Mouse (Mus musculus): ENCODE results near the gene Atg7. TPM values are rescaled to one million over a fixed set of nuclear protein-coding genes. Genes with fewer than 3 reads are reported as not detected.

Gene Atg7
- total and polyA plus RNA-seq, 2 experiments: 18.8 to 31.7 TPM

GRCm38 (mm10) chr6:114770337-114770736 is 127.4 kb downstream of the Atg7 start:
- Histone ChIP-seq H3K4me3 (ENCODE audit: insufficient read depth, low read depth, low read length) (no peak overlapping the region), H3K27me3 (ENCODE audit: control insufficient read depth, insufficient read depth, low read length) (no peaks in the 10 kb centered on the region), H3K9ac (ENCODE audit: low read depth, low read length) (no peak overlapping the region), H3K4me1 (ENCODE audit: control insufficient read depth, insufficient read depth, low read length) (no peaks in the 10 kb centered on the region), H3K27ac (replicated peaks; ENCODE audit: insufficient read depth, low read depth, low read length) (no peak overlapping the region), H3K36me3 (ENCODE audit: control insufficient read depth, insufficient read depth, low read length) (no peaks in the 10 kb centered on the region), H3K79me2 (ENCODE audit: control insufficient read depth, insufficient read depth, low read length) (no peaks in the 10 kb centered on the region)
- no peak for DNase-seq (ENCODE audit: extremely low read depth, low read depth, low spot score)
- WGBS: 95% methylated on average over 2 of the region's 2 CpGs
- TF ChIP-seq CTCF (IDR thresholded peaks at IDR 0.05; ENCODE audit: low read depth, low read length) (no peak), POLR2A (IDR thresholded peaks at IDR 0.05; ENCODE audit: extremely low read depth, insufficient read depth, low read length) (no peak)

- H3K79me2 ChIP-seq (ENCODE audit: control insufficient read depth, insufficient read depth, low read length): no peaks in the 10 kb centered on the region
- no peak overlapping the region for H3K4me3 ChIP-seq (ENCODE audit: insufficient read depth, low read depth, low read length)
- WGBS: 94% methylated on average over 4 of the region's 4 CpGs
- no peaks in the 10 kb centered on the region for H3K4me1 ChIP-seq (ENCODE audit: control insufficient read depth, insufficient read depth, low read length)
- no peaks in the 10 kb centered on the region for H3K27me3 ChIP-seq (ENCODE audit: control insufficient read depth, insufficient read depth, low read length)
- no peak overlapping the region for H3K27ac ChIP-seq (replicated peaks; ENCODE audit: insufficient read depth, low read depth, low read length)
- DNase-seq (ENCODE audit: extremely low read depth, low read depth, low spot score): no peak
- no peaks in the 10 kb centered on the region for H3K36me3 ChIP-seq (ENCODE audit: control insufficient read depth, insufficient read depth, low read length)
- no peak overlapping the region for H3K9ac ChIP-seq (ENCODE audit: low read depth, low read length)
- TF ChIP-seq CTCF (IDR thresholded peaks at IDR 0.05; ENCODE audit: low read depth, low read length): no peak
- TF ChIP-seq POLR2A (IDR thresholded peaks at IDR 0.05; ENCODE audit: extremely low read depth, insufficient read depth, low read length): no peak
Observed at GRCm38 (mm10) chr6:114771502-114771901, 128.6 kb downstream of the Atg7 start.

GRCm38 (mm10) chr6:114775210-114775609 is 132.3 kb downstream of the Atg7 start:
- Histone ChIP-seq H3K4me1 (ENCODE audit: control insufficient read depth, insufficient read depth, low read length) (no peaks in the 10 kb centered on the region), H3K79me2 (ENCODE audit: control insufficient read depth, insufficient read depth, low read length) (no peaks in the 10 kb centered on the region), H3K36me3 (ENCODE audit: control insufficient read depth, insufficient read depth, low read length) (no peaks in the 10 kb centered on the region), H3K27ac (replicated peaks; ENCODE audit: insufficient read depth, low read depth, low read length) (no peak overlapping the region), H3K27me3 (ENCODE audit: control insufficient read depth, insufficient read depth, low read length) (no peaks in the 10 kb centered on the region), H3K9ac (ENCODE audit: low read depth, low read length) (no peak overlapping the region), H3K4me3 (ENCODE audit: insufficient read depth, low read depth, low read length) (no peak overlapping the region)
- WGBS: 98% methylated on average over 5 of the region's 5 CpGs
- no peak for TF ChIP-seq CTCF (IDR thresholded peaks at IDR 0.05; ENCODE audit: low read depth, low read length)
- TF ChIP-seq POLR2A (IDR thresholded peaks at IDR 0.05; ENCODE audit: extremely low read depth, insufficient read depth, low read length): no peak
- no peak for DNase-seq (ENCODE audit: extremely low read depth, low read depth, low spot score)

- Histone ChIP-seq H3K4me1 (ENCODE audit: control insufficient read depth, insufficient read depth, low read length) (peaks cover 6% of the 10 kb centered on the region), H3K79me2 (ENCODE audit: control insufficient read depth, insufficient read depth, low read length) (no peaks in the 10 kb centered on the region), H3K27ac (replicated peaks; ENCODE audit: insufficient read depth, low read depth, low read length) (no peak overlapping the region), H3K27me3 (ENCODE audit: control insufficient read depth, insufficient read depth, low read length) (no peaks in the 10 kb centered on the region), H3K9ac (ENCODE audit: low read depth, low read length) (no peak overlapping the region), H3K36me3 (ENCODE audit: control insufficient read depth, insufficient read depth, low read length) (no peaks in the 10 kb centered on the region), H3K4me3 (ENCODE audit: insufficient read depth, low read depth, low read length) (no peak overlapping the region)
- DNase-seq (ENCODE audit: extremely low read depth, low read depth, low spot score): peak; percentile 37
- 63% methylated on average over 4 of the region's 4 CpGs for WGBS
- TF ChIP-seq CTCF (IDR thresholded peaks at IDR 0.05; ENCODE audit: low read depth, low read length): no peak
Observed at GRCm38 (mm10) chr6:114777872-114778271, 135.0 kb downstream of the Atg7 start.

- DNase-seq (ENCODE audit: extremely low read depth, low read depth, low spot score): no peak
- TF ChIP-seq CTCF (IDR thresholded peaks at IDR 0.05; ENCODE audit: low read depth, low read length): no peak
- no peak for TF ChIP-seq POLR2A (IDR thresholded peaks at IDR 0.05; ENCODE audit: extremely low read depth, insufficient read depth, low read length)
- no peak overlapping the region for H3K27ac ChIP-seq (replicated peaks; ENCODE audit: insufficient read depth, low read depth, low read length)
- no peaks in the 10 kb centered on the region for H3K79me2 ChIP-seq (ENCODE audit: control insufficient read depth, insufficient read depth, low read length)
- 93% methylated on average over 8 of the region's 8 CpGs for WGBS
- H3K27me3 ChIP-seq (ENCODE audit: control insufficient read depth, insufficient read depth, low read length): no peaks in the 10 kb centered on the region
- peaks cover 6% of the 10 kb centered on the region for H3K4me1 ChIP-seq (ENCODE audit: control insufficient read depth, insufficient read depth, low read length)
- no peak overlapping the region for H3K9ac ChIP-seq (ENCODE audit: low read depth, low read length)
- no peaks in the 10 kb centered on the region for H3K36me3 ChIP-seq (ENCODE audit: control insufficient read depth, insufficient read depth, low read length)
- H3K4me3 ChIP-seq (ENCODE audit: insufficient read depth, low read depth, low read length): no peak overlapping the region
Observed at GRCm38 (mm10) chr6:114778650-114779049, 135.8 kb downstream of the Atg7 start.

GRCm38 (mm10) chr6:114780583-114780982 is 137.7 kb downstream of the Atg7 start:
- Histone ChIP-seq H3K27me3 (ENCODE audit: control insufficient read depth, insufficient read depth, low read length) (no peaks in the 10 kb centered on the region), H3K36me3 (ENCODE audit: control insufficient read depth, insufficient read depth, low read length) (no peaks in the 10 kb centered on the region), H3K27ac (replicated peaks; ENCODE audit: insufficient read depth, low read depth, low read length) (no peak overlapping the region), H3K9ac (ENCODE audit: low read depth, low read length) (no peak overlapping the region), H3K4me1 (ENCODE audit: control insufficient read depth, insufficient read depth, low read length) (peaks cover 8% of the 10 kb centered on the region), H3K4me3 (ENCODE audit: insufficient read depth, low read depth, low read length) (no peak overlapping the region), H3K79me2 (ENCODE audit: control insufficient read depth, insufficient read depth, low read length) (no peaks in the 10 kb centered on the region)
- DNase-seq (ENCODE audit: extremely low read depth, low read depth, low spot score): no peak
- no peak for TF ChIP-seq POLR2A (IDR thresholded peaks at IDR 0.05; ENCODE audit: extremely low read depth, insufficient read depth, low read length)
- WGBS: 95% methylated on average over 2 of the region's 2 CpGs
